Mouse (Mus musculus): ENCODE data around the gene Sirt3. TPM values are rescaled to one million over a fixed set of nuclear protein-coding genes. Genes with fewer than 3 reads are reported as not detected.
"Not testable (repeated sequence)": the region's sequence is repeated elsewhere in the genome, so short reads cannot be mapped to it uniquely, and the experiment has no call there.

Sirt3 gene
- total and polyA plus RNA-seq, 2 experiments from 2014 or later = 60.9 to 66.3 TPM

- Histone ChIP-seq H3K27me3 (ENCODE audit: insufficient read depth, low read length) (no peaks in the 10 kb centered on the region), H3K4me3 (ENCODE audit: low read depth, low read length) (no peak within 1 kb of the TSS), H3K4me2 (ENCODE audit: low read depth, low read length, poor library complexity, severe bottlenecking) (no peak within 1 kb of the TSS), H3K4me1 (ENCODE audit: insufficient read depth, low read length) (no peaks in the 10 kb centered on the region), H3K9ac (replicated peaks; ENCODE audit: low read length, poor library complexity, severe bottlenecking) (no peak within 1 kb of the TSS), H3K9me3 (ENCODE audit: low read length) (no peaks in the 10 kb centered on the region), H3K27ac (ENCODE audit: low read depth, low read length) (no peak within 1 kb of the TSS), H3K36me3 (ENCODE audit: insufficient read depth, low read length) (peaks cover 32% of the 10 kb centered on the region)
- WGBS = 85% methylated on average over 10 of the region's 10 CpGs
- DNase-seq (ENCODE audit: low spot score) (no peak), ATAC-seq (ENCODE audit: low FRiP score) (no peak)
- no peak for TF ChIP-seq CTCF (IDR thresholded peaks at IDR 0.05)
These were observed 18.1 kb upstream of the Sirt3 start, which contains the start of gene Cox8b for GRCm38 (mm10) chr7:140900220-140900619. TSS of gene Cox8b (minus strand) at chr7:140900446.

GRCm38 (mm10) chr7:140899121-140899520 is 17.0 kb upstream of the Sirt3 start:
- TF ChIP-seq CTCF (IDR thresholded peaks at IDR 0.05) = no peak
- H3K27ac ChIP-seq (ENCODE audit: low read depth, low read length) = no peak overlapping the region
- no peaks in the 10 kb centered on the region for H3K9me3 ChIP-seq (ENCODE audit: low read length)
- H3K9ac ChIP-seq (replicated peaks; ENCODE audit: low read length, poor library complexity, severe bottlenecking) = no peak overlapping the region
- H3K4me3 ChIP-seq (ENCODE audit: low read depth, low read length) = no peak overlapping the region
- no peak for ATAC-seq (ENCODE audit: low FRiP score)
- no peaks in the 10 kb centered on the region for H3K27me3 ChIP-seq (ENCODE audit: insufficient read depth, low read length)
- no peaks in the 10 kb centered on the region for H3K4me1 ChIP-seq (ENCODE audit: insufficient read depth, low read length)
- WGBS = 77% methylated on average over 3 of the region's 3 CpGs
- no peak for DNase-seq (ENCODE audit: low spot score)
- no peak overlapping the region for H3K4me2 ChIP-seq (ENCODE audit: low read depth, low read length, poor library complexity, severe bottlenecking)
- peaks cover 37% of the 10 kb centered on the region for H3K36me3 ChIP-seq (ENCODE audit: insufficient read depth, low read length)

- 90% methylated on average over 7 of the region's 7 CpGs for WGBS
- no peak for TF ChIP-seq CTCF (IDR thresholded peaks at IDR 0.05)
- no peak overlapping the region for H3K4me3 ChIP-seq (ENCODE audit: low read depth, low read length)
- no peak overlapping the region for H3K4me2 ChIP-seq (ENCODE audit: low read depth, low read length, poor library complexity, severe bottlenecking)
- H3K9ac ChIP-seq (replicated peaks; ENCODE audit: low read length, poor library complexity, severe bottlenecking) = no peak overlapping the region
- H3K27ac ChIP-seq (ENCODE audit: low read depth, low read length) = no peak overlapping the region
- DNase-seq (ENCODE audit: low spot score) = no peak
- no peak for ATAC-seq (ENCODE audit: low FRiP score)
- H3K36me3 ChIP-seq (ENCODE audit: insufficient read depth, low read length) = peaks cover 40% of the 10 kb centered on the region
- no peaks in the 10 kb centered on the region for H3K4me1 ChIP-seq (ENCODE audit: insufficient read depth, low read length)
- no peaks in the 10 kb centered on the region for H3K9me3 ChIP-seq (ENCODE audit: low read length)
- H3K27me3 ChIP-seq (ENCODE audit: insufficient read depth, low read length) = no peaks in the 10 kb centered on the region
These were observed 15.8 kb upstream of the Sirt3 start for GRCm38 (mm10) chr7:140897863-140898262.

DNA sequence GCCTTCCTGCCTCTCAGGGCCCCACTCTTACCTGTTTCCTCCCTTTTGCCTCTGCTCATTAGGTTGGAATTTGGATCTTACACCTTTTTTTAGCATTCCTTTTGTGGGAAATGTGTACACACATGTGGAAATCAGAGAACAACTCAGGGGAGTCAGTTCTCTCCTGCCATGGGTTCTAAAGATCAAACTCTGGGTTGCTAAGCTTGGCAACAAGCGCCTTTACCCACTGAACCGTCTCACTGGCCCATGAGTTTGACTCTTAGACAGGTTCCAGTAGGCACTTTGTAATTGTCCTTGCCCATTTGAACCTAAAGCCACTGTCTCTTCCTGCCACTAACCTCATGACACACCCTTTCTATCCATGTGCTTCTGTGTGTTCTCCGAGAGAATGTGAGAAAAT is 12.5 kb upstream of the Sirt3 start:
- WGBS = 92% methylated on average over 3 of the region's 3 CpGs
- TF ChIP-seq CTCF (IDR thresholded peaks at IDR 0.05) = no peak
- Histone ChIP-seq H3K9me3 (ENCODE audit: low read length) (no peaks in the 10 kb centered on the region), H3K4me1 (ENCODE audit: insufficient read depth, low read length) (no peaks in the 10 kb centered on the region), H3K27ac (ENCODE audit: low read depth, low read length) (no peak overlapping the region), H3K9ac (replicated peaks; ENCODE audit: low read length, poor library complexity, severe bottlenecking) (no peak overlapping the region), H3K36me3 (ENCODE audit: insufficient read depth, low read length) (peaks cover 54% of the 10 kb centered on the region), H3K4me2 (ENCODE audit: low read depth, low read length, poor library complexity, severe bottlenecking) (no peak overlapping the region), H3K4me3 (ENCODE audit: low read depth, low read length) (no peak overlapping the region), H3K27me3 (ENCODE audit: insufficient read depth, low read length) (no peaks in the 10 kb centered on the region)
- ATAC-seq (ENCODE audit: low FRiP score) (no peak), DNase-seq (ENCODE audit: low spot score) (no peak)

- DNase-seq (ENCODE audit: low spot score) (no peak), ATAC-seq (ENCODE audit: low FRiP score) (no peak)
- Histone ChIP-seq H3K9me3 (ENCODE audit: low read length) (no peaks in the 10 kb centered on the region), H3K9ac (replicated peaks; ENCODE audit: low read length, poor library complexity, severe bottlenecking) (no peak overlapping the region), H3K27me3 (ENCODE audit: insufficient read depth, low read length) (no peaks in the 10 kb centered on the region), H3K27ac (ENCODE audit: low read depth, low read length) (no peak overlapping the region), H3K4me1 (ENCODE audit: insufficient read depth, low read length) (no peaks in the 10 kb centered on the region), H3K4me3 (ENCODE audit: low read depth, low read length) (no peak overlapping the region), H3K36me3 (ENCODE audit: insufficient read depth, low read length) (peaks cover 53% of the 10 kb centered on the region), H3K4me2 (ENCODE audit: low read depth, low read length, poor library complexity, severe bottlenecking) (no peak overlapping the region)
- no peak for TF ChIP-seq CTCF (IDR thresholded peaks at IDR 0.05)
- 84% methylated on average over 7 of the region's 7 CpGs for WGBS
These were observed 11.9 kb upstream of the Sirt3 start for GRCm38 (mm10) chr7:140894031-140894430.

- not testable (repeated sequence) for H3K4me3 ChIP-seq (ENCODE audit: low read depth, low read length); H3K4me2 ChIP-seq (ENCODE audit: low read depth, low read length, poor library complexity, severe bottlenecking); ATAC-seq (ENCODE audit: low FRiP score); DNase-seq (ENCODE audit: low spot score); H3K4me1 ChIP-seq (ENCODE audit: insufficient read depth, low read length); H3K9ac ChIP-seq (replicated peaks; ENCODE audit: low read length, poor library complexity, severe bottlenecking); H3K27me3 ChIP-seq (ENCODE audit: insufficient read depth, low read length); H3K9me3 ChIP-seq (ENCODE audit: low read length); H3K27ac ChIP-seq (ENCODE audit: low read depth, low read length)
- H3K36me3 ChIP-seq (ENCODE audit: insufficient read depth, low read length) = peaks cover 53% of the 10 kb centered on the region
- WGBS = 95% methylated on average over 16 of the region's 16 CpGs
These were observed 8.5 kb upstream of the Sirt3 start for GRCm38 (mm10) chr7:140890636-140891035.
